Comparison of ENCODE assay signal across 24 mouse cellular contexts in genomic region chr15:25919995-25920394, GRCm38 (mm10).
DNase-seq lines count a peak whose midpoint lies in the region; ATAC-seq lines count a peak whose summit lies in the region.
"Had no signal": no experiment of that assay in that cellular context is flagged by ENCODE, and none has a peak within 500 bp of the region (broad histone marks: within the 10 kb centered on the region; RNA-seq: fewer than 3 reads in every experiment).

No protein-coding gene starts in this region.

- no peak overlapping the region for H3K4me2 ChIP-seq in lung, embryonic 16.5 days (ENCODE audit: low read depth, low read length)
- peak overlapping the region; percentile 22; the same call in 1 of the 2 replicates for H3K4me2 ChIP-seq in heart, embryonic 13.5 days
- H3K4me2 ChIP-seq: embryonic facial prominence, embryonic 12.5 days; forebrain, embryonic 13.5 days; hindbrain, embryonic 12.5 days; liver, embryonic 11.5 days had no signal

- WGBS in lung, embryonic 16.5 days: 47% methylated on average over 4 of the region's 4 CpGs
- WGBS in heart, embryonic 13.5 days: 21% methylated on average over 4 of the region's 4 CpGs

- no peaks in the 10 kb centered on the region for H3K36me3 ChIP-seq in lung, embryonic 16.5 days (ENCODE audit: control insufficient read depth, insufficient read depth, low read length)
- no peaks in the 10 kb centered on the region for H3K36me3 ChIP-seq in heart, embryonic 13.5 days
- H3K36me3 ChIP-seq: embryonic facial prominence, embryonic 12.5 days; hindbrain, embryonic 12.5 days; limb, embryonic 10.5 days; midbrain, embryonic 10.5 days had no signal

- no peak overlapping the region for H3K9ac ChIP-seq in lung, embryonic 16.5 days (ENCODE audit: low read length)
- no peak overlapping the region for H3K9ac ChIP-seq in heart, embryonic 13.5 days
- H3K9ac ChIP-seq: embryonic facial prominence, embryonic 12.5 days; forebrain, embryonic 13.5 days; hindbrain, embryonic 12.5 days had no signal

- H3K4me1 ChIP-seq in lung, embryonic 16.5 days (replicated peaks; ENCODE audit: control insufficient read depth, insufficient read depth, low read length): peaks cover 6% of the 10 kb centered on the region; the same call in 1 of the 2 replicates
- peaks cover 72% of the 10 kb centered on the region for H3K4me1 ChIP-seq in heart, embryonic 13.5 days
- H3K4me1 ChIP-seq: embryonic facial prominence, embryonic 12.5 days; forebrain, embryonic 13.5 days had no signal

- no peak overlapping the region for H3K27ac ChIP-seq in lung, embryonic 16.5 days (ENCODE audit: low read length)
- peak overlapping the region; percentile 85 for H3K27ac ChIP-seq in heart, embryonic 13.5 days (replicated peaks)
- H3K27ac ChIP-seq: embryonic facial prominence, embryonic 12.5 days; forebrain, embryonic 13.5 days; hindbrain, embryonic 12.5 days; left cerebral cortex, adult 2 months; limb, embryonic 10.5 days; midbrain, embryonic 10.5 days had no signal

- DNase-seq in lung, adult 18-20 months: no peak
- DNase-seq in layer of hippocampus, adult 9-11 months: no peak
- DNase-seq in spleen, postnatal 4 days (ENCODE audit: low spot score in 2 of 2): no peak
- DNase-seq in ovary, adult 18-20 months (ENCODE audit: low spot score): no peak
- DNase-seq: adrenal gland, adult 8-10 months; cerebellum, adult 9-10 months; kidney, adult 8-10 months; kidney, postnatal 25 days; lung, adult 2 months; lung, postnatal 36 days; thymus, postnatal 25 days had no signal

- no peak overlapping the region for H3K4me3 ChIP-seq in lung, embryonic 16.5 days (ENCODE audit: low read length)
- H3K4me3 ChIP-seq in heart, embryonic 13.5 days: no peak overlapping the region
- H3K4me3 ChIP-seq: embryonic facial prominence, embryonic 12.5 days; erythroblast, embryonic 14.5 days; forebrain, embryonic 13.5 days; hindbrain, embryonic 12.5 days; left cerebral cortex, adult 2 months; limb, embryonic 10.5 days; midbrain, embryonic 10.5 days had no signal

- ATAC-seq in lung, embryonic 16.5 days (ENCODE audit: low read depth): 0 out of 2 replicates have a peak, but pooled peaks have one; percentile 24
- peak; percentile 64; the same call in 1 of the 2 replicates for ATAC-seq in heart, embryonic 13.5 days (ENCODE audit: extremely low read depth, insufficient number of reproducible peaks, low FRiP score, low TSS enrichment)
- peak; percentile 27; the same call in 1 of the 2 replicates for ATAC-seq in megakaryocyte progenitor cell, adult 5-6 weeks (replicated peaks; ENCODE audit: poor library complexity)
- ATAC-seq: forebrain, embryonic 13.5 days; inflammation-experienced regulatory T-cells, adult 6 months; Patski had no signal

- H3K9me3 ChIP-seq in lung, embryonic 16.5 days (ENCODE audit: control insufficient read depth, low read length): no peaks in the 10 kb centered on the region
- no peaks in the 10 kb centered on the region for H3K9me3 ChIP-seq in heart, embryonic 13.5 days
- H3K9me3 ChIP-seq: embryonic facial prominence, embryonic 12.5 days; forebrain, embryonic 13.5 days; hindbrain, embryonic 12.5 days; limb, embryonic 10.5 days; midbrain, embryonic 10.5 days had no signal

- no peaks in the 10 kb centered on the region for H3K27me3 ChIP-seq in lung, embryonic 16.5 days (ENCODE audit: control insufficient read depth, insufficient read depth, low read depth, low read length)
- H3K27me3 ChIP-seq in heart, embryonic 13.5 days (replicated peaks): no peaks in the 10 kb centered on the region; the same call in 1 of the 2 replicates
- H3K27me3 ChIP-seq: embryonic facial prominence, embryonic 12.5 days; forebrain, embryonic 13.5 days; hindbrain, embryonic 12.5 days; Patski had no signal
